In the genomic region with DNA sequence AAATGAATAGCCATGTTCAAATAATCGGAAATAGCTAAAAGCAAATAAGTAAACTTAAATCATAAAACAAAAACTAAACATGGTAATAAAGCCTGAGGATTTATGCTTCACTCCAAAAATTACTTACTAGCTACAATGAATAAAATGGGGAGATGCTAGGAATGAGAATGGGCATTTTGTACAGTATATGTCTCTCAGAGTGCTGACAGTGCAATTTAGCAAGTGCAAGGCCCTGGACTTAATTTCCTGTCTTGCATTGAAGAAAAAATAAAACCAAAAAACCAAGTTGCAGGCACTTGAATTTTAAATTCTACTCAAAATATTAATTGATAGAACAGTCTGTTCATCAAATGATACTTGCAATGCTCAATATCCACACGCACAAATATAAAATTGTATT, we compare ENCODE assay signal across 27 mouse cellular contexts.
"Had no signal": no experiment of that assay in that cellular context is flagged by ENCODE, and none has a peak within 500 bp of the region (broad histone marks: within the 10 kb centered on the region; RNA-seq: fewer than 3 reads in every experiment).

No protein-coding gene starts in this region.

- ATAC-seq: forebrain, embryonic 13.5 days; forebrain, embryonic 14.5 days; forebrain, embryonic 15.5 days; forebrain, embryonic 16.5 days; forebrain, postnatal 0 days had no signal

- H3K36me3 ChIP-seq: embryonic facial prominence, embryonic 10.5 days; embryonic facial prominence, embryonic 12.5 days; embryonic facial prominence, embryonic 13.5 days; embryonic facial prominence, embryonic 15.5 days; forebrain, embryonic 10.5 days; forebrain, embryonic 12.5 days; forebrain, embryonic 15.5 days had no signal

- DNase-seq: cerebellum, adult 9-10 months; cerebellum, adult 9-11 months; cerebellum, postnatal 10 days; cerebellum, postnatal 14 days; cerebellum, postnatal 25 days; cerebellum, postnatal 36 days; embryo, embryonic 11 days; forebrain, postnatal 0 days; gastrocnemius, adult 2 months; gastrocnemius, postnatal 10 days; gastrocnemius, postnatal 14 days; gastrocnemius, postnatal 25 days; gastrocnemius, postnatal 36 days; heart, adult 11 months; heart, adult 18-20 months; heart, adult 2 months had no signal

- H3K27me3 ChIP-seq: embryonic facial prominence, embryonic 12.5 days; embryonic facial prominence, embryonic 13.5 days; embryonic facial prominence, embryonic 15.5 days; forebrain, embryonic 12.5 days; forebrain, embryonic 13.5 days; forebrain, embryonic 15.5 days had no signal

- H3K4me3 ChIP-seq: embryonic facial prominence, embryonic 10.5 days; embryonic facial prominence, embryonic 12.5 days; embryonic facial prominence, embryonic 13.5 days; embryonic facial prominence, embryonic 15.5 days; erythroblast, embryonic 14.5 days; forebrain, embryonic 10.5 days; forebrain, embryonic 12.5 days; forebrain, embryonic 13.5 days; forebrain, embryonic 15.5 days; gastrocnemius, adult 2 months; heart, adult 2 months had no signal

- H3K27ac ChIP-seq: embryonic facial prominence, embryonic 10.5 days; embryonic facial prominence, embryonic 12.5 days; embryonic facial prominence, embryonic 13.5 days; embryonic facial prominence, embryonic 15.5 days; forebrain, embryonic 10.5 days; forebrain, embryonic 12.5 days; forebrain, embryonic 13.5 days; forebrain, embryonic 15.5 days; gastrocnemius, adult 2 months; heart, adult 2 months had no signal

- H3K4me2 ChIP-seq: embryonic facial prominence, embryonic 12.5 days; embryonic facial prominence, embryonic 13.5 days; embryonic facial prominence, embryonic 15.5 days; forebrain, embryonic 12.5 days; forebrain, embryonic 13.5 days; forebrain, embryonic 15.5 days had no signal

- H3K9ac ChIP-seq: embryonic facial prominence, embryonic 12.5 days; embryonic facial prominence, embryonic 13.5 days; embryonic facial prominence, embryonic 15.5 days; forebrain, embryonic 12.5 days; forebrain, embryonic 13.5 days; forebrain, embryonic 15.5 days; forebrain, postnatal 0 days had no signal

- H3K4me1 ChIP-seq: embryonic facial prominence, embryonic 10.5 days; embryonic facial prominence, embryonic 12.5 days; embryonic facial prominence, embryonic 13.5 days; embryonic facial prominence, embryonic 15.5 days; forebrain, embryonic 10.5 days; forebrain, embryonic 12.5 days; forebrain, embryonic 13.5 days; forebrain, embryonic 15.5 days had no signal

- H3K9me3 ChIP-seq: embryonic facial prominence, embryonic 10.5 days; embryonic facial prominence, embryonic 12.5 days; embryonic facial prominence, embryonic 13.5 days; embryonic facial prominence, embryonic 15.5 days; forebrain, embryonic 10.5 days; forebrain, embryonic 12.5 days; forebrain, embryonic 13.5 days; forebrain, embryonic 15.5 days had no signal
